Mouse (Mus musculus) cerebellum, adult 2 months (tissue): Measurements from ENCODE around the gene Wdr35.

Source experiments
- CTCF ChIP-seq: fragments of 200-500 bp; IDR thresholded peaks from 2 replicates; pipeline ENCODE4 v1.5.1; 2011; ENCODE audit warnings: low read depth, mild to moderate bottlenecking, control low read depth, low read length, moderate library complexity, borderline replicate concordance; ENCODE audit not compliant: insufficient read depth
- POLR2A ChIP-seq: fragments of 200-500 bp; IDR thresholded peaks from 2 replicates; pipeline ENCODE4 v1.6.1; 2011; ENCODE audit warnings: low read length, control low read depth, borderline replicate concordance; ENCODE audit not compliant: insufficient read depth

- TF ChIP-seq POLR2A, result no peak
- TF ChIP-seq CTCF, result no peak
Measured at GRCm38 (mm10) chr12:9053345-9053744, 79.7 kb downstream of the Wdr35 start.
